Mouse (Mus musculus) limb, embryonic 10.5 days (tissue): Measurements from ENCODE around the gene Vcp. TPM values are rescaled to one million over a fixed set of nuclear protein-coding genes. Genes with fewer than 3 reads are reported as not detected.
"Not testable (repeated sequence)": the region's sequence is repeated elsewhere in the genome, so short reads cannot be mapped to it uniquely, and the experiment has no call there.

ENCODE experiments used
- DNase-seq: peaks from one replicate; pipeline ENCODE4 v3.0.0-alpha.2; 2017; ENCODE audit warnings: low spot score
- H3K27ac ChIP-seq: fragments of 300-500 bp; sonication (generic); 2 replicates; pipeline ENCODE4 v1.5.1; 2016; ENCODE audit warnings: mild to moderate bottlenecking
- H3K27me3 ChIP-seq: fragments of 300-500 bp; sonication (generic); 2 replicates; pipeline ENCODE4 v1.6.1; 2016; ENCODE audit warnings: low read depth, mild to moderate bottlenecking; ENCODE audit not compliant: poor library complexity, severe bottlenecking
- H3K36me3 ChIP-seq: fragments of 300-500 bp; sonication (generic); 2 replicates; pipeline ENCODE4 v1.6.1; 2016; ENCODE audit warnings: mild to moderate bottlenecking, moderate library complexity
- H3K4me1 ChIP-seq: fragments of 300-500 bp; sonication (generic); 2 replicates; pipeline ENCODE4 v1.6.1; 2016
- H3K4me3 ChIP-seq: fragments of 300-500 bp; sonication (generic); 2 replicates; pipeline ENCODE4 v1.5.1; 2016; ENCODE audit warnings: mild to moderate bottlenecking, moderate library complexity
- H3K9me3 ChIP-seq: fragments of 300-500 bp; sonication (generic); replicated peaks from 2 replicates; pipeline ENCODE4 v1.6.1; 2016; ENCODE audit warnings: mild to moderate bottlenecking
- WGBS: fragments of 180-500 bp; shearing (Covaris S2); methylation state at CpG from one replicate; pipeline ENCODE4 v1.1.7; 2016; 5-methylcytosine and 5-hydroxymethylcytosine counted together
- polyA plus RNA-seq: library from polyadenylated mRNA; unstranded; fragments of >200 nt; fragmentation: Nextera tagmentation; extraction: Ambion mirVana; gene quantifications from 2 replicates; pipeline ENCODE4 v1.2.1, GENCODE M21; 2016

The Vcp gene
- polyA plus RNA-seq, 1 experiment from 2014 or later = 691 TPM

- Histone ChIP-seq H3K27ac (no peak overlapping the region), H3K9me3 (no peaks in the 10 kb centered on the region), H3K27me3 (no peaks in the 10 kb centered on the region), H3K36me3 (peaks cover 61% of the 10 kb centered on the region), H3K4me1 (peaks cover 18% of the 10 kb centered on the region), H3K4me3 (peak overlapping the region; percentile 76)
- WGBS = 85% methylated on average over 2 of the region's 2 CpGs
- no peak for DNase-seq
Observed at GRCm38 (mm10) chr4:42998022-42998421, 2.3 kb downstream of the Vcp start.

- Histone ChIP-seq H3K9me3 (no peaks in the 10 kb centered on the region), H3K4me1 (no peaks in the 10 kb centered on the region), H3K36me3 (peaks cover 100% of the 10 kb centered on the region), H3K4me3 (no peak overlapping the region), H3K27me3 (no peaks in the 10 kb centered on the region), H3K27ac (no peak overlapping the region)
- 88% methylated on average over 1 of the region's 1 CpGs for WGBS
- DNase-seq = no peak
Observed at GRCm38 (mm10) chr4:42988296-42988695, 12.0 kb downstream of the Vcp start.

GRCm38 (mm10) chr4:42980467-42980866 lies 19.8 kb downstream of the Vcp start:
- DNase-seq, H3K4me1 ChIP-seq, H3K9me3 ChIP-seq, H3K27me3 ChIP-seq, H3K4me3 ChIP-seq, H3K27ac ChIP-seq: not testable (repeated sequence)
- 94% methylated on average over 8 of the region's 8 CpGs for whole genome bisulfite sequencing
- H3K36me3 ChIP-seq = peaks cover 96% of the 10 kb centered on the region

GRCm38 (mm10) chr4:42978062-42978461 lies 22.2 kb downstream of the Vcp start:
- Histone ChIP-seq H3K4me3 (no peak overlapping the region), H3K4me1 (no peaks in the 10 kb centered on the region), H3K36me3 (peaks cover 76% of the 10 kb centered on the region), H3K9me3 (no peaks in the 10 kb centered on the region), H3K27ac (no peak overlapping the region), H3K27me3 (no peaks in the 10 kb centered on the region)
- WGBS = 91% methylated on average over 4 of the region's 4 CpGs
- DNase-seq = no peak

- no peaks in the 10 kb centered on the region for H3K9me3 ChIP-seq
- DNase-seq = no peak
- 86% methylated on average over 5 of the region's 5 CpGs for whole genome bisulfite sequencing
- no peak overlapping the region for H3K4me3 ChIP-seq
- H3K4me1 ChIP-seq = no peaks in the 10 kb centered on the region
- H3K27ac ChIP-seq = no peak overlapping the region
- H3K36me3 ChIP-seq = peaks cover 34% of the 10 kb centered on the region
- no peaks in the 10 kb centered on the region for H3K27me3 ChIP-seq
Observed at GRCm38 (mm10) chr4:42973868-42974267, 26.4 kb downstream of the Vcp start.

GRCm38 (mm10) chr4:42972952-42973351 lies 27.4 kb downstream of the Vcp start:
- H3K27ac ChIP-seq = no peak overlapping the region
- DNase-seq = no peak
- peaks cover 24% of the 10 kb centered on the region for H3K36me3 ChIP-seq
- no peak overlapping the region for H3K4me3 ChIP-seq
- no peaks in the 10 kb centered on the region for H3K4me1 ChIP-seq
- no peaks in the 10 kb centered on the region for H3K9me3 ChIP-seq
- H3K27me3 ChIP-seq = no peaks in the 10 kb centered on the region
- 67% methylated on average over 4 of the region's 4 CpGs for WGBS

GRCm38 (mm10) chr4:42969304-42969703 lies 31.0 kb downstream of the Vcp start, which contains the start of gene 1700022I11Rik:
Gene 1700022I11Rik, plus strand, starts transcription at chr4:42969604.
- no peak for DNase-seq
- Histone ChIP-seq H3K27ac (no peak within 1 kb of the TSS), H3K4me3 (no peak within 1 kb of the TSS), H3K4me1 (peaks cover 4% of the 10 kb centered on the region; the same call in 1 of the 2 replicates), H3K36me3 (no peaks in the 10 kb centered on the region), H3K27me3 (no peaks in the 10 kb centered on the region), H3K9me3 (no peaks in the 10 kb centered on the region)
- 89% methylated on average over 4 of the region's 4 CpGs for WGBS

- peak; percentile 62 for DNase-seq
- Histone ChIP-seq H3K36me3 (no peaks in the 10 kb centered on the region), H3K27me3 (no peaks in the 10 kb centered on the region), H3K27ac (no peak overlapping the region), H3K4me1 (peaks cover 4% of the 10 kb centered on the region; the same call in 1 of the 2 replicates), H3K4me3 (peak overlapping the region; percentile 17; the same call in 1 of the 2 replicates), H3K9me3 (no peaks in the 10 kb centered on the region)
- 17% methylated on average over 12 of the region's 12 CpGs for WGBS
Observed at GRCm38 (mm10) chr4:42965039-42965719, 35.1 kb downstream of the Vcp start.

- Histone ChIP-seq H3K4me1 (peaks cover 4% of the 10 kb centered on the region; the same call in 1 of the 2 replicates), H3K27ac (no peak overlapping the region), H3K9me3 (no peaks in the 10 kb centered on the region), H3K4me3 (no peak overlapping the region), H3K36me3 (no peaks in the 10 kb centered on the region; the same call in 1 of the 2 replicates), H3K27me3 (no peaks in the 10 kb centered on the region)
- DNase-seq = no peak
- WGBS = 97% methylated on average over 2 of the region's 2 CpGs
Observed at GRCm38 (mm10) chr4:42963480-42963879, 36.8 kb downstream of the Vcp start.

GRCm38 (mm10) chr4:42961592-42961991 lies 38.7 kb downstream of the Vcp start:
- Histone ChIP-seq H3K27ac (no peak overlapping the region), H3K4me3 (no peak overlapping the region), H3K9me3 (no peaks in the 10 kb centered on the region), H3K27me3 (no peaks in the 10 kb centered on the region), H3K4me1 (peaks cover 4% of the 10 kb centered on the region; the same call in 1 of the 2 replicates), H3K36me3 (peaks cover 18% of the 10 kb centered on the region)
- DNase-seq = peak; percentile 53
- 44% methylated on average over 4 of the region's 4 CpGs for WGBS

- no peaks in the 10 kb centered on the region for H3K27me3 ChIP-seq
- H3K9me3 ChIP-seq = no peaks in the 10 kb centered on the region
- H3K36me3 ChIP-seq = peaks cover 28% of the 10 kb centered on the region
- H3K4me1 ChIP-seq = no peaks in the 10 kb centered on the region
- no peak overlapping the region for H3K27ac ChIP-seq
- no peak for DNase-seq
- 69% methylated on average over 4 of the region's 4 CpGs for WGBS
- no peak overlapping the region for H3K4me3 ChIP-seq
Observed at GRCm38 (mm10) chr4:42959382-42959781, 40.9 kb downstream of the Vcp start.

- Histone ChIP-seq H3K4me1 (peaks cover 3% of the 10 kb centered on the region; the same call in 1 of the 2 replicates), H3K9me3 (no peaks in the 10 kb centered on the region), H3K4me3 (no peak overlapping the region), H3K27ac (no peak overlapping the region), H3K27me3 (no peaks in the 10 kb centered on the region), H3K36me3 (peaks cover 28% of the 10 kb centered on the region)
- 81% methylated on average over 8 of the region's 8 CpGs for WGBS
- DNase-seq = no peak
Observed at GRCm38 (mm10) chr4:42958942-42959341, 41.4 kb downstream of the Vcp start.

GRCm38 (mm10) chr4:42957979-42958378 lies 42.3 kb downstream of the Vcp start:
- H3K36me3 ChIP-seq = peaks cover 37% of the 10 kb centered on the region
- H3K4me3 ChIP-seq = no peak overlapping the region
- no peaks in the 10 kb centered on the region; the same call in 1 of the 2 replicates for H3K27me3 ChIP-seq
- 91% methylated on average over 8 of the region's 8 CpGs for WGBS
- H3K4me1 ChIP-seq = peaks cover 13% of the 10 kb centered on the region
- DNase-seq = no peak
- no peaks in the 10 kb centered on the region for H3K9me3 ChIP-seq
- no peak overlapping the region for H3K27ac ChIP-seq
